Mouse (Mus musculus) gastrocnemius, postnatal 25 days (tissue): Measurements from ENCODE around the gene Asxl1. TPM values are rescaled to one million over a fixed set of nuclear protein-coding genes. Genes with fewer than 3 reads are reported as not detected.
A peak's percentile ranks its signal among the peaks of the same experiment; 100 is the strongest.

Experiments used
- DNase-seq: peaks from one replicate; pipeline ENCODE4 v3.0.0; 2022
- long read RNA-seq, 2 experiments: library from polyadenylated mRNA; stranded (forward); transcript quantifications; one replicate each; pipeline ENCODE4 v2.0.0; 2021
- total RNA-seq, 2 experiments: library from RNA; stranded (reverse); gene quantifications; 1 replicate in 1 of 2; 2 replicates in 1 of 2; pipeline ENCODE4 v1.2.3; 2021

Asxl1 gene
- total RNA-seq: 1 to 10 TPM; 7.3 to 8.5 TPM
- long read RNA-seq, experiment 1, partial matches to known transcripts: 0 of 1 reads
- long read RNA-seq, experiment 1, other reads (novel, unspliced or antisense): 1 of 1 reads
- long read RNA-seq, experiment 2, partial matches to known transcripts: 3 of 3 reads
- long read RNA-seq, experiment 2, other reads (novel, unspliced or antisense): 0 of 3 reads

- peak; percentile 98 for DNase-seq
These were observed at the start of gene Asxl1 for GRCm38 (mm10) chr2:153345454-153346220. Asxl1 (plus strand) TSS chr2:153345829.

GRCm38 (mm10) chr2:153297771-153298170, 47.9 kb upstream of the Asxl1 start:
- DNase-seq: no peak

- no peak for DNase-seq
These were observed 47.2 kb upstream of the Asxl1 start for GRCm38 (mm10) chr2:153298460-153298859.

GRCm38 (mm10) chr2:153298863-153299262, 46.8 kb upstream of the Asxl1 start:
- DNase-seq: peak; percentile 21

- DNase-seq: no peak
These were observed 44.5 kb upstream of the Asxl1 start for GRCm38 (mm10) chr2:153301123-153301522.

- no peak for DNase-seq
These were observed 40.4 kb upstream of the Asxl1 start for GRCm38 (mm10) chr2:153305240-153305639.

- no peak for DNase-seq
These were observed 37.0 kb upstream of the Asxl1 start for GRCm38 (mm10) chr2:153308586-153308985.

GRCm38 (mm10) chr2:153309106-153309505, 36.5 kb upstream of the Asxl1 start:
- DNase-seq: no peak

GRCm38 (mm10) chr2:153310228-153310627, 35.4 kb upstream of the Asxl1 start:
- no peak for DNase-seq

- DNase-seq: no peak
These were observed 32.7 kb upstream of the Asxl1 start for GRCm38 (mm10) chr2:153312884-153313283.

GRCm38 (mm10) chr2:153318408-153318807, 27.2 kb upstream of the Asxl1 start:
- DNase-seq: no peak

- DNase-seq: no peak
These were observed 26.5 kb upstream of the Asxl1 start for GRCm38 (mm10) chr2:153319036-153319643.

- no peak for DNase-seq
These were observed 19.8 kb upstream of the Asxl1 start for GRCm38 (mm10) chr2:153325706-153326376.

- no peak for DNase-seq
These were observed 13.4 kb upstream of the Asxl1 start for GRCm38 (mm10) chr2:153332271-153332670.

- no peak for DNase-seq
These were observed 12.6 kb upstream of the Asxl1 start for GRCm38 (mm10) chr2:153332981-153333380.

GRCm38 (mm10) chr2:153333822-153334232, 11.8 kb upstream of the Asxl1 start:
- no peak for DNase-seq

- no peak for DNase-seq
These were observed 11.3 kb upstream of the Asxl1 start for GRCm38 (mm10) chr2:153334281-153334680.

- DNase-seq: no peak
These were observed 9.5 kb upstream of the Asxl1 start for GRCm38 (mm10) chr2:153336117-153336516.

- DNase-seq: no peak
These were observed 7.0 kb upstream of the Asxl1 start for GRCm38 (mm10) chr2:153338361-153339350.

GRCm38 (mm10) chr2:153342166-153342565, 3.5 kb upstream of the Asxl1 start:
- DNase-seq: no peak

GRCm38 (mm10) chr2:153342602-153343001, 3.0 kb upstream of the Asxl1 start:
- no peak for DNase-seq

GRCm38 (mm10) chr2:153343191-153343590, 2.4 kb upstream of the Asxl1 start:
- DNase-seq: no peak
